Mouse (Mus musculus): ENCODE measurements around the gene Wdfy1. TPM values are rescaled to one million over a fixed set of nuclear protein-coding genes. Genes with fewer than 3 reads are reported as not detected.

The Wdfy1 gene
- total RNA-seq, 4 experiments from 2014 or later = 9.1 to 14.7 (median 9.3) TPM

DNA sequence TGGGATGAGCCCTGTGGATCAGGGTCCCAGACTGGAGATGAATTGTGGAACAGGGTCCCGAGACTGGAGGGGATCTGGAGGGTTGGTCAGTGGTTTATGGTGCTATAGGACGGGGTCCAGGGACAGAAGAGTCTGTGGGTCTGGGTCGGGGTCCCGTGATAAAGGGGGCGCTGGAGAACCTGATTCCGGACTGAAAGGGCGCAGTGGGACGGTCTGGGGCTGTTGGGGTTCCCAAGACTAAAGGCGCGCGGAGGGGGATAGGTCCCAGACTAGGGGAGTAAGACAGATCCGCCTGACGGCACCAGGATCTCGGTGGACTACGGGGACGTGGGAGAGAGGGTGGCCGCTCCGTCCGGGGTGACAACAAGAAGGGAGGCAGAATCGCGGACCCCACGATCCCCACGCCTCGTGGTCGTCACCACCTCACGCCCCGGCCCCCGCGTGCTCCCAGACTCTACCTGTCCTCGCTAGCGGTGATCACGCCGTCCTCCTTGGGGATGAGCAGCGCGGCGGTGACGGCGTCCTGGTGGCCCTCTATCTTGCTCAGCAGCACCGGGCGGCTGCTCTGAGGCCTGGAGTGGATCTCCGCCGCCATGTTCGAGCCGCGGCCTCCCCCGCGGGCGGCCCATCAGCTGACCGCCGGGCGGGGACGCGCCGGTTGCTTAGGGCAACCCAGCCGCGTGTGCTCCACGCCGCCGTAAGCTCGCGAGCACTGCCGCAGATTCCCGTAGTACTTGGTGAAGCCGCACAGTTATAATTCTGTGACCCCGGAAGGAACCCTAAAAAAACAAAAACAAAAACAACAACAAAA is 14.6 kb downstream of the Wdfy1 start:
- peak; percentile 67 to 69 for DNase-seq (ENCODE audit: low spot score in 2 of 2)

DNA sequence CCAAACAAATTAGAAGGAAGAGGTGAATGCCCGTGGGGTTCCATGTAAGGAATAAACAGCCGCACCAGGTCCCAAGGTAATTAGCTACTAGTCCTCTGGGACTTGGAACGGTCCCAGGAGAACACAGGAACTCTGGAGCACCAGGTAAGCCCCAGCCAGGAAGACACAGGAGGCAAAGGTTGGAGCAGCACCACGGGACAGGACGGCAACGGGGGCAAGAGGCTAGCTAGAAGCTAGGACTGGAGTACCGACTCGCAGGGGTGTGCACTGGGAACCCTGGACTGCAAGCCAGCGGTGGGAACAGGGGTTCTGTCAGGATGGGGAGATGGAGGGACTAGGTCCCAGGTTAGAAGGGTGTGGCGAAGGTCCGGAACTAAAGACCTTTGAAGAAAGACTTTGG is 15.3 kb downstream of the Wdfy1 start:
- no peak for DNase-seq (ENCODE audit: low spot score in 2 of 2)

DNA sequence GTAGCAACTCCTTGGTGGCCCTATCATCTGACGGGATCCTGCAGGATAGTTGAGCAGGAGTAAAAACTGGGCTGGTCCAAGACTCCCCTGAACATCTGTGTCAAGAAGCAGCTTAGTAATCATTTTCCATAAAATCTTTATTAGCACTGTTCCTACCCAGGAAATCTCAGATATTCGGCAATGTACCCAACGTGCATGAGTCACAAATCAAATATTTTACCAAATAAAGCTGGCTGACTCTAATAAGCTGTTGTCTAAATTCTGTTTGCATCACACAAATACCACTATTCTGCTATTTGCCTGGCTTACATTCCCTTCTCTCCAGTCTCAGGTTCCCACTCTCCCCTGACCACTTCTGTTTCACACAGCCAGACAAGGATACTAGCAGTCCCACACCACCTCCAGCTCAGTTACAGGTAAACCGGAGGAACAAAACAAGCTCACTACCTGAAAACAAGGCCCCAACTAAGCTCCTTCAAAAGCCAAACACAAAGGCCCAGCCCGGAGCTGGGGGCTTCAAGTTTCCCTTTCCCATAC is 16.4 kb downstream of the Wdfy1 start:
- no peak for DNase-seq (ENCODE audit: low spot score in 2 of 2)

DNA sequence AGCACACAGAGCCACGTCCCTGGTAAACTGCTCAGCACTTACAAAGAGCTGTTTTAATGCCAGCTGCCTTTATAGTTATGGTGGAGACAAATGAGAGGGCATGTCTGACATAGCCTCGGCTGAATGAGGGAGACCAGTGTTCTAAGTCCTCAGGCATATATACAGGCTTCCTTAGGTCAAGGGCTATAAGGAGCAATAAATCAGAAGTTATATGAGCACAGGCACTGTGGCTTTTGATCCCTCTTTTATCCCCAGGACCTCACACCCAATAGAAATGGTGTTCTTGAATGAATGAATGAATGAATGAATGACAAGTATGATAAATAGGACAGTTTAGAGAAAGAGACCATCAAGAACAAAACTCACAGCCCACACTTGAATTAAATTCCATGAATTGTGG is 16.9 kb downstream of the Wdfy1 start:
- DNase-seq (ENCODE audit: low spot score in 2 of 2) = no peak

DNA sequence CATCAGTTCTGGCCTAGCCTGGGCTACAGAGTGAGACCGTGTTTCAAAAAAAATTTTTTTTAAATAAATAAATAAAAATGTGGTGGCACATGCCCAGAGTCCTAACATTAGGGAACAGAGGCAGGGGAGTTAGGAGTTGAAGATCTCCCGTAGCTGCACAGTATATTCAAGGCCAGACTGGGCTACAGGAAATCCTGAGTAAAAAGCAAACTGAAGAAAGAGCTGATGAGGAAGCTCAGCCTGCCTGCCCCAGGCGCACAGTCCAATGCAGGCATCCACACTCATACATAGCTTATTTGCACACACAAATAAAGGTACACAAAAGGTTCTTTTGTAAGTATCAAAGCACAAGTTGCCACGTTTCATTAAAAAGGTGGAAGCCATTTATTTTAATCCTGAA is 18.3 kb downstream of the Wdfy1 start:
- no peak for DNase-seq (ENCODE audit: low spot score in 2 of 2)

DNA sequence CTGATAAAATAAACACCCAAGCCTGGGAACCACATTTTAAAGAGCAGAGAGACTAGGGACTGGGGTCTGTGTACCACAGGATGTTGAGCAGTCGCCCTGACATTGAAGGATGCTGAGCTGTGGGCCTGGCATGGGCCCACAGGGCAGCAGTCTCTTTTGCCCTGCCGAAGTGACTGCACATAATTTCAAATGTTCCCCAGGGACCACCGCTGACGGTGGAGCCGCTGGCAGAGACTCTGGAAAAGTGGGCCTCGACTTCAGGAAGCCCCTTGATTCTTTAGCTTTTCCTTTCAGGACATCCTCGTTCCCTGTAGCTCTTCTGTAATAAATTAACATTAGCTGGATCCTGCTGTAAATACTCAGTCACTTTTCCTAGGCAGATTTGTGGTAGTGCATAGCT is 18.8 kb downstream of the Wdfy1 start:
- no peak for DNase-seq (ENCODE audit: low spot score in 2 of 2)

DNA sequence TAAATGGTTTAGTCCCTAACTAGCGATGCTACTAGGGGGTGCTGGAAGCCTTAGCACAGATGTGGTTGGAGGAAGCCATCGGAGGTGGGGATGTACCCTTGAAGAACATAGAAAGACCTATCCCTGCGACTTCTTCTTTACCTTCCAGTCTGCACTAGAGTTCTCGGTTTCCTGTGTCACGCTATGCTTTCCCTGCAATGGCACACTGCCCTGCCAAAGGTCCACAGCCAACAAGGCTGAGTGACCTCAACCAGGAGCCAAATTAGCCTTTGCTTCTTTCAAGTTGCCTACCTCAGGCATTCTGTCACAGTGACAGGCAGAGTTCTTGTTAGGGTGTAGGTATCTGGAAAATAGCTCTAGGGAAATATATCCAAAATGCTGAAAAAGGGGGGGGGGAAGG is 19.5 kb downstream of the Wdfy1 start:
- DNase-seq (ENCODE audit: low spot score in 2 of 2) = peak; percentile 35 to 54

DNA sequence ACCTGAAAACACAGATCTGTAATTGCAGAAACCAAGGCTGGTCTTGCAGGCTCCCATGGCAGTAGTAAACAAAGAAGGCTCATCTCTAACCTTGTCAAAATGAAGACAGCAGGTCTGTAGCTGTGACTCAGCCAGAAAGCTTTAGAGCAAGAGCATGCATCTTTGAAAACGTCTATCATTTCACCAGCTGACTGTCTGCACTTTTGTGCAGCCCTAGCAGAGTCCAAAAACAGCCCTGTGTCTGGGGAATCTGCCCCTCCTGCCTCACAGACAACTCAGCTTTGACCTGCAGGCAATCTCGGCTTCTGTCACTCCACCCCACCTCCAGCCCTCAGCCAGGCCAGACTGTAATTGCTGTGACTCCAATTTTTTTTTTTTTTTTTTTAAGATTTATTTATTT is 20.6 kb downstream of the Wdfy1 start:
- DNase-seq (ENCODE audit: low spot score in 2 of 2) = peak in 1 of 2 experiments; percentile 21

DNA sequence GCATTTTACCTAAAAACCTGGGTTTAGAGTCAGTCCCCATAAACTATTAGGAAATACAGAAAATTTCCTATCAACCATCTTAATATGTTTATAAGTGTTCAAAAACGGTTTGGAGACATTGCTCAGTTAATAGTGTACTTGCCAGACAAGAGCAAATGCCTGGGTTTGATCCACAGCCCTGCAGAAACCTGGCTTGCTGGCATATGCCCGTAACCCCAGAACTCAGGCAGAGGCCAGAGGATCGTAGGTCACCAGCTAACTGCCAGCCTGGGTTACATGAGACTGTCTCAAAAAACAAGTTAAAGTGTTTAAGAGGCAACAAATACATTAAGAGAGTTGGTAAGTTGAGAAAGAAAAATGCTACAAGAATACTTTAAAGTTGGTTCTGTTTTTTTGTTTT is 21.0 kb downstream of the Wdfy1 start:
- DNase-seq (ENCODE audit: low spot score in 2 of 2) = no peak

DNA sequence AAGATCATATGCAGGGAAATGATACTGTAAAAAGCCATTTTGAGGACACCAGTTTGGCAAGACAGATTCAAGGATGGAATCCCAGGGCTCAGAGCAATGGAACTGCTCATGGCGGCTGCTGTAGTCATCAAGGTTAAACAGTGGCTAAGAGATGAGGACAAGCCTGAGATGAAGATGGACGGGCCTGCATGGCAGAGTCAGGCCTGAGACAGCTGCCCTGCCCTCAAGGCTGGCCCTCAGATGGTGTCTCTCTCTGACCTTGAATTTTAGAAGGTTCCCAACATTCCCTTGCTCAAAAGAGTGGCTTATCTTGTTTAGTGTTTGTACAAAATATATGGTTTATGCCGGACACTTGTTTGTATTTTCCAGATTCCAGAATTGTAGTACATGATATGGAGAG is 22.5 kb downstream of the Wdfy1 start:
- no peak for DNase-seq (ENCODE audit: low spot score in 2 of 2)

DNA sequence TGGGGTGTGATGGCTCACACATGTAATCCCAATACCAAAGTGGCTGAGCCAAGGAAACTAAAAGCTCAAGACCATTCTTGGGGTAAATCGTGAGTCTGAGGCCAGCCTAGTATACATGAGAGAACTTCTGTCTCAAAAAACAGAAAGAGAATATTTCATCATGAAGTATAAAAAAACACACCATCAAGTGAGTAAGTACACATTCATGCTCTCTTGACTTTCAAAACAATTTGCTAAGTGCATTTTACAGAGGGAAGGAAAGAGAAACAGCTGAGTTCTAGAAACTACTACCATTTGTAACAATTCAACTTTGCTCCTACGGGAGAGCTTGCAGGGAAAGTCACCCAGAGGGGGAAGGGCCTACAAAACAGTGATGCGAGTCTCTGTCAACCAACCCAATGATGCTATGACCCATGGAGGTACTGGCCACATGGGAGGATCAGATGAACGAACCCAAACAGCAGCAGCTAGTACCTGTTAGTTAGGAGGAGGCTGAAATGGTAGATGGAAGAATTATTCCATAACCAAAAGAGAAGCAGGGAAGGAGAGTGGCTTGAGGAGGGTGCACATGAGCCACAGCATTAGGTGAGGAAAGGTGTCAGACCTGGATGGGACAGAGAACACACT is 23.1 kb downstream of the Wdfy1 start:
- no peak for DNase-seq (ENCODE audit: low spot score in 2 of 2)

DNA sequence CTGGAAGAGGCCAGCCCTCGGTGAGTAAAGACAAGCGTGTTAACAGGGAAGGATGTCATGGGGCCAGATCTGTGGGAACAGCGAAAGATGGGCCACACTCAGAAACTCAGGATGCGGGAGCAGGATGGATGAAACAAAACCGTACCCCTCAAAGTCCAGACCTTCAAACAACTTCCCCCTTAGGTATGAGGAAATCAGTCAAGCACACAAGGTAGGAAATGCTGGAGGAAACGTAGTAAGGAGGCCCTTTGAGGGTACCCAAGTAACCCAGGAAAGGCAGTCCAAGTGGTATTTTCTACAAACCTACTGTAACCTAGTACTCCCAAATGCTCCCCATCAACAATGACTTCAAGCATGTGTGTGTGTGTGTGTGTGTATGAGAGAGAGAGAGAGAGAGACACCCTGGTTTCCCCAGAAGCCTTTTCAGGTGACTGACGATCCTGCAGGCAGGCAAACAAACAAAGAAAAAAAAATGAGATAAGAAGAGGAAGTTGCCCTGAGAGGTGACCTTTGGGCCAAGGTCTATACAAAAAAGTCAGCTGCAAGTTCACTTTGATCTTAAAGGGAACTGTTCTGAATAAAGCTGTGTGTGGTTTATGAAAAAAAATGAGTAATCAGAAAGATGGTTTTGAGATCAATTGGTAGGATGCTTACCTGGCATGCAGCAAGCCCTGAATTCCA is 23.8 kb downstream of the Wdfy1 start:
- no peak for DNase-seq (ENCODE audit: low spot score in 2 of 2)

DNA sequence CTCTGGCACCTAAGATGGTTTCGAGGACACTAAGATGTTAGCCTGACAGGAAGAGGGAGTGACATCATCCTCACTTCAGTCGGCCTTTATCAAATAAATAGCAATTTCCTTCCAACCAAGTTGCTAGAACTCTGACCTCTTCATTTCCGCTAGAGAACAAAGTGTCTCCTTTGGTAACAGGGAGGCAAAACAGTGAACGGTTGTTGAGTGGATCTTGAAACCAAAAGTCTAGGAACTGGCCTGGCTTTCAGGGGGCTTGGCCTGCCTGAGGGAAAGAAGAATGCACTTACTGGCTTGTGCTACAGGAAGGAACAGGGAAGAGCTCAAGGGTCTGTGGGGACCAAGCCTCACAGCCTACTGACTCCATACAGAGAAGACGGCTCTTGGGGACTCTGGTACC is 24.8 kb downstream of the Wdfy1 start:
- no peak for DNase-seq (ENCODE audit: low spot score in 2 of 2)

DNA sequence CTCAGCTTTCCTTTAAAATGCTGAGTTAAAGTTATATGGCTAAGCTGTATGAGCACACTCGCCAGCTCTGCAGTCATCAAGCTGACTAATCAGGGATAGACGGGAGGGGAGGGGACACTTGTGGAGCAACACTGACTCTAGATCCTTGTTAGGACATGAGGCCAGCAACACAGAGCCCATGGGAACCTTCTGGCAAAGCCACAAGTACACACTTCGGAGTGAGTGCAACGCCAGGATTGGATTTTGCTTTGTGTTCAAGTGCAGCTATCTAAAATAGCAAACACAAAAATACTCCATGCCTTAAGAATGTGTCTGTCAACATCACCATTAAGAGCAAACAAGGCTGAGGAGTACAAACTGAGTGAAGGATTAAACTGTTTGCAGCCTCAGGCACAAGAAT is 29.9 kb downstream of the Wdfy1 start:
- DNase-seq (ENCODE audit: low spot score in 2 of 2) = peak; percentile 55 to 59

DNA sequence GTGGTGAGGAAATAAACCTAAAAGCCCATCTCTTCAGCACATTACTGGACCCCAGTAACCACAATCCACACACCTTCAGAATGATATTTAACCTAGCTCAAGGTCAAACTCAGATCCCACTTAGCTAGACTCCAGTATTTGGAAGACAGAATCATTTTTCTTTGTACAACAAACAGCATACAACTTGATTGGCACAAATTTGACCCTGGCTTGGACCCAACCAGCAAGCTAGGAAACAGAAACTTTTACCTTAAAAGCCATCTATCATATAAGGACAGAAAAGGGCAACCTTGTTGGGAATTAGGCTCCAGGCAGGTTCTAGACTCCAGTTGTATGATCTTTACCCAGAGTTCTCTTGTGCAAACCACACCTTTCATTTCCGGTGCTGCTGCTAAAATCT is 32.6 kb downstream of the Wdfy1 start:
- no peak for DNase-seq (ENCODE audit: low spot score in 2 of 2)

DNA sequence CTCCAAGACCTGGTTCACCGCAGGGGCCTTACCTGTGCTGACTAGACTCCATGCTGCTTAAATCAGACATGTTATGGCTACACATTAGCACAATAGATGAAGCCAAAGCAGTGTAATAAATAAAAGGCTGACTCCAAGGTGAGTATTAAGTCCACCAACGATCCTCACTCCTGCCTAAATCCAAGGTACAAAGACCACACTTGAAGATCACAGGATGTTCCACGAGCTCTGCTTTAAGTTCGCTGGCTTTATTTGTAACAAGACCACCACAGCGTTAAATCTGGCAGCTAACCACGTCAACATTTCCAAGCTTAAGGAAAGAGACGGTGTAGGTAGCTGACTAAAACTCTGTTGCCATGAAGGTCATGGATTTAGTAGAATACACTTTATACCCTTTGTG is 33.0 kb downstream of the Wdfy1 start:
- DNase-seq (ENCODE audit: low spot score in 2 of 2) = no peak

DNA sequence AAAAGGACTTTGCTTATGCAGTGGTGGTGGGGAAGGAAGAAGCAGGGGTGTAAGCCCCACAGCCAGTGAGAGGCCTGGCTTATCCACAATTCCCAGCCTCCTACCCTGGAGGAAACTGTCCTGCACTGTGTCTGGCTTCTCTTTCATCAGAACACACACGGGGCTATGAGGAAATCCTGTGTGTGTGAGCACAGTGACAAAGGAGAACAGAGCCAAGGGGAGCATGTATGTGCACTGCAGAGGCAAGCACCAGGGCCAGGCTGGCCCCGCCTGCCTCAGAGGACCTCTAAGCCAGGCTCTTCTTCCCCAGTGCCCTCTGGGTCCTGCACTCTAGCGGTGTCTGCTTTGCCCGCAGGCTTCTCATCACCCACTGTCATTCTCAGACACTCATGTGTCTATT is 34.9 kb downstream of the Wdfy1 start:
- DNase-seq (ENCODE audit: low spot score in 2 of 2) = no peak

DNA sequence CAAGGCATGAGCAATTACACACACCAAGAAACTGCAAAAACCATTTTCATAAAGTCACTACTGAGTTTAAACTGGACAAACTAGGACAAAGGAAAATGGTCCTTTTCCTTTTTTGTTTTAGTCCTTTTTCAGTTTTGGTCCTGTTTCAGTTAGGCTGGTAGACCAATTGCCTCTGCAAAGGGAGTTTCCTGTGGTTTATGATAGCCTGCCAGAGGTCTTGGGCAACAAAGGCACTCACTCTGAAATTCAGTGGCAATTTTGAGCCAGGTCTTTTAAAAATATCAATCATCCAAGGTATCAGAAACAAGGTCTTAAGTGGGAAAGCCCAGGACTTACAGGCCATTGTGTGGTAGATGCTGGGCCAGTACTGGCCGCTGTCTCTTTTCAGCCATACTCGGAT is 36.2 kb downstream of the Wdfy1 start:
- no peak for DNase-seq (ENCODE audit: low spot score in 2 of 2)

DNA sequence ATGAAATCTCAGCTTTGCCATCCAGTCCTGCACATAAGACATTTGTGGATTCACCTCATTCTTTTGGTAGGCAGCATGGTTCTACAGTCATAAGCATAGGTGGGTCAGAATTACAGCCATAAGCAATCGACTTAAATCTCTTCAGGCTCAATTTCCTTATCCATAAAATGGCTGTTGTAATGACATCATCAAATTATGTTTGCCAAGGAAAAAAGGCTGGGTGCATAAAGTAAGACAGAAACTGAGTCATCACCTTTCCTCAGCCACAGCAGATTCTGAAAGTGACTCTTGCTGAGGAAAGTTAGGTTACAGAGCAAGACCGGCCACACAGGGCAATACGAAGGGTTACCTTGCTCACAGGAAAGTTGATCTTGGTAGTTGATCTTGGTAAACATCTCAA is 39.5 kb downstream of the Wdfy1 start:
- DNase-seq (ENCODE audit: low spot score in 2 of 2) = no peak

DNA sequence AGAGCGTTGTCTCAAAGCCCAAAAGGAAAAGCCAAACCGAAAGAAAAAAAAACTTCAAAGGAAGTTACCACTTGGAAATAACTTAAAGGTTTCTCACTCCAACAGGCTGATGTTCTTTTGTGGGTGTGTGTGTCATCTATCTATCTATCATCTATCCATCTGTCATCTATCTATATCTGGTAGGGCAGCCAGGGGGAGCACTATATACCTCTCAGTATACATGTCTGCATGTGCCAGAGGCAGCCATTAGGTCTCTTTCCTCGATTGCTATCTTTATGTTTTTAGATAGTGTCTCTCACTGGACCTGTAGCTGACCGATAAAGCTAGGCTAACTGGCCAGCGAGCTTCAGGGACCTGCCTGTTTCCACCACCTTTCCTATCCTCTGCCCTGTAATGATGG is 41.1 kb downstream of the Wdfy1 start:
- no peak for DNase-seq (ENCODE audit: low spot score in 2 of 2)

DNA sequence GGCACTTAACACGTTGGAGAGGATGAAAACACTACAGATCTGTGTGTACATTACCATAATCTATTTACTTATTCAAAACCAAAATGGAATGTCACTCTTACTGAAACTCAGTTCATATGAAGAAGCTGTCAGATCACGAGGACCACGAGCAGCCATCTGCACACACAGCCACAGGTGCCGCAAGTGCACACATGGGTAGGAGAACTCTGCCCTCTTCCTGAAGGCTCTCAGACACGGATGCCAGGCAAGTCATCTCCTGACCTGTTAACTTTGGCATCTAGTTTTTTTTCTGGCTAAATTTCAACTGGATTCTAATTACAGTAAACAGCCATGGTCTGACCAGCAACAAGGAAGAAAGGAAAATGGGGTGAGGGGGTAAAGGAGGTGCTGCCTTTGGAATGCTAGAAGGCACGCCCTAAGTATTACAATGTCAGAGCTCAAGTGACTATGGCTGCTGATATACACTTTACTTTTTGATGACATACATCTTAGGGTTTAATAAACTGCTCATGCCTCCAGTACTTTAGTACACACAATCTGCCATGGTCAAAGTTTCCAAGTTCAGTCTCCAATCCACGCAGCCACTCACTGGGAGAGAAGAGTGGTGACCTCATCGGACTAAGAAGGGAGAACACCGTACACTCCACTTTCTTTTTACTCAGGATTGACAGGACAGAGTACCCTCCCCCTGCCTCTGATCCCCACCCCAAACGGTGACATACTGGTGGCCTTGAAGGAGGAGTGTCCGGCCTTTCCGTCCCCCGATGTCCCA is 61.6 kb downstream of the Wdfy1 start:
- DNase-seq (ENCODE audit: low spot score in 2 of 2) = no peak

DNA sequence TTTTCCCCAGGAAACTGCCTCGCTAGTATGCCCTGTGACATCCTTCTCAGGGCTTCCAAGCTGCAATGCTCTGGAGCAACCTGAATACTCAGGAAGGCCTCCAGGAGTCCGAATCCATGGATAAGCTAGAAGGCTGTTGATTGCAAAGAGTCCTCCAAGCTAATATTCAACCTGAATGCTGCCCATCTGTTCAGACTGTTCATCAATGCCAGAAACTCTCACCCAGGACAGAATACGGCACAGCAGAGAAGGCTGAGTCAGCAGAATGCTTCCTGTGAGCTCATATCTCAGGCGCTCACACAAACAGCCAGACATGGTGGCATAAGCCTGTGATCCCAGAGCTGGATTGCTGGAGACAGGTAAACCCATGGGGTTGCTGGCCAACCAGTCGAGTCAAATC is 62.9 kb downstream of the Wdfy1 start:
- no peak for DNase-seq (ENCODE audit: low spot score in 2 of 2)
